Mouse (Mus musculus): ENCODE measurements around the gene Ndufv1.
A peak's percentile ranks its signal among the peaks of the same experiment; 100 is the strongest.
"Not testable (repeated sequence)": the region's sequence is repeated elsewhere in the genome, so short reads cannot be mapped to it uniquely, and the experiment has no call there.

The Ndufv1 gene

GRCm38 (mm10) chr19:4000119-4000900, 12.3 kb downstream of the Ndufv1 start, which contains the start of the genes Nudt8 and Gm49405:
Gene Nudt8, plus strand, starts transcription at chr19:4000580.
Gene Gm49405, plus strand, starts transcription at chr19:4000626.
- peak; percentile 94 for DNase-seq

- DNase-seq = no peak
These were observed 13.4 kb downstream of the Ndufv1 start for GRCm38 (mm10) chr19:3999121-3999730.

- DNase-seq = no peak
These were observed 14.3 kb downstream of the Ndufv1 start for GRCm38 (mm10) chr19:3998335-3998734.

GRCm38 (mm10) chr19:3997231-3997630, 15.4 kb downstream of the Ndufv1 start:
- DNase-seq = no peak

GRCm38 (mm10) chr19:3996747-3997146, 15.9 kb downstream of the Ndufv1 start:
- DNase-seq = no peak

GRCm38 (mm10) chr19:3996106-3996505, 16.5 kb downstream of the Ndufv1 start:
- no peak for DNase-seq

- no peak for DNase-seq
These were observed 17.1 kb downstream of the Ndufv1 start for GRCm38 (mm10) chr19:3995505-3995904.

GRCm38 (mm10) chr19:3994932-3995331, 17.7 kb downstream of the Ndufv1 start:
- no peak for DNase-seq

GRCm38 (mm10) chr19:3992416-3992815, 20.2 kb downstream of the Ndufv1 start, which contains the start of gene Tbx10:
Gene Tbx10, plus strand, starts transcription at chr19:3992752.
- no peak for DNase-seq

- DNase-seq = no peak
These were observed 20.6 kb downstream of the Ndufv1 start for GRCm38 (mm10) chr19:3991966-3992365.

- no peak for DNase-seq
These were observed 21.0 kb downstream of the Ndufv1 start for GRCm38 (mm10) chr19:3991562-3991961.

GRCm38 (mm10) chr19:3990804-3991203, 21.8 kb downstream of the Ndufv1 start:
- DNase-seq = no peak

GRCm38 (mm10) chr19:3988750-3989149, 23.9 kb downstream of the Ndufv1 start:
- DNase-seq = no peak

GRCm38 (mm10) chr19:3988066-3988465, 24.5 kb downstream of the Ndufv1 start:
- no peak for DNase-seq

GRCm38 (mm10) chr19:3986334-3986733, 26.3 kb downstream of the Ndufv1 start, which contains the start of gene Acy3:
Gene Acy3, plus strand, starts transcription at chr19:3986570.
- peak; percentile 36 for DNase-seq

- no peak for DNase-seq
These were observed 27.3 kb downstream of the Ndufv1 start for GRCm38 (mm10) chr19:3985261-3985681.

- DNase-seq = no peak
These were observed 28.9 kb downstream of the Ndufv1 start for GRCm38 (mm10) chr19:3983527-3984200.

GRCm38 (mm10) chr19:3980917-3981316, 31.7 kb downstream of the Ndufv1 start:
- DNase-seq = no peak

- DNase-seq = peak; percentile 57
These were observed 32.3 kb downstream of the Ndufv1 start for GRCm38 (mm10) chr19:3980309-3980708.

GRCm38 (mm10) chr19:3975866-3976265, 36.7 kb downstream of the Ndufv1 start:
- no peak for DNase-seq

- DNase-seq = not testable (repeated sequence)
These were observed 38.0 kb downstream of the Ndufv1 start for GRCm38 (mm10) chr19:3974608-3975007.

- no peak for DNase-seq
These were observed 40.4 kb downstream of the Ndufv1 start, which contains the start of gene Aldh3b2 for GRCm38 (mm10) chr19:3972229-3972628. Gene Aldh3b2, plus strand, starts transcription at chr19:3972328.

- no peak for DNase-seq
These were observed 45.3 kb downstream of the Ndufv1 start for GRCm38 (mm10) chr19:3967258-3967657.

All from right cerebral cortex, postnatal 25 days (tissue).